Mouse (Mus musculus): ENCODE data around the gene Aifm1. TPM values are rescaled to one million over a fixed set of nuclear protein-coding genes. Genes with fewer than 3 reads are reported as not detected.
A peak's percentile ranks its signal among the peaks of the same experiment; 100 is the strongest.
"Not testable (repeated sequence)": the region's sequence is repeated elsewhere in the genome, so short reads cannot be mapped to it uniquely, and the experiment has no call there.

Gene Aifm1
- polyA plus RNA-seq, 1 experiment from 2014 or later = 102 TPM

DNA sequence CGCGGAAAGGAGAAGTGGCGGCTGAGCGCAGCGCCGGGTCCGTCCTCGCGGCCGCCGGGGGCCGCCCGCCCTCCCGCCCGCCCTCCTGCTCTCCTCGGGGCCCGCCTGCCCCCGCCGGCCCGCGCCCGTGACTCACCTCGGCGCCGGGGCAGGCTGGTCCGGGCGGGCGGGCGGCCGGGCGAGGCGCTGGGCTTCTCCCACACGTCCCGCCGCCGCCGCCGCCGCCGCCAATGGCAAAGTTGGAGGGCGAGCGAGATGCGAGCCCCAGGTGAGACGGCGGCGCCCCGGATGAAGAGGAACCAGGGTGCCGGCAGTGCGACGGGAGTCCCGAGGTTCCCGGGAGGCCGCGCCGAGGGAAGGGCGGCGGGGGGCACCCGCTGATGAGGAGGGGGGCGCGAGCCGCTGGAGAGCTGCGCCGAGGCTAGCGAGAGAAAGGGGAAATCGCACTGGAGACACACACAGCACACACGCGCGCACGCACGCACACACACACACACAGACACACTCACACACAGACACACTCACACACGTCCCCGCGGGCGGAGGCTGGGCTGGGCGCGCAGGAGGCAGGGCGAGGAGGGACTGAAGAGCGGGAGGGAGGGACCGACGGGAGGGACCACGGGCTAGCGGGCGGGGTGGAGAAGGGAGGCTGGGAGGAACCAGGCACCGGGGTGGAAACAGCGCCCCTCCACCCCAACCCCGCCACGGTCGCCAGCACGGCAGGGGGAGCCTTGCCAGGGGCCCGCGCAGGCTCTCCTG is 59.4 kb downstream of the Aifm1 start:
- WGBS = 16% methylated on average over 42 of the region's 91 CpGs
- H3K27me3 ChIP-seq (replicated peaks) = no peaks in the 10 kb centered on the region
- ATAC-seq = peak; percentile 93
- no peaks in the 10 kb centered on the region for H3K36me3 ChIP-seq
- 0 out of 2 replicates have a peak, but pooled peaks cover 7% of the 10 kb centered on the region for H3K4me1 ChIP-seq (replicated peaks)
- peak overlapping the region; percentile 72 for H3K9ac ChIP-seq
- H3K27ac ChIP-seq = peak overlapping the region; percentile 79
- no peaks in the 10 kb centered on the region for H3K9me3 ChIP-seq
- peak overlapping the region; percentile 57 for H3K4me3 ChIP-seq (replicated peaks)
- peak overlapping the region; percentile 62 for H3K4me2 ChIP-seq (replicated peaks)

DNA sequence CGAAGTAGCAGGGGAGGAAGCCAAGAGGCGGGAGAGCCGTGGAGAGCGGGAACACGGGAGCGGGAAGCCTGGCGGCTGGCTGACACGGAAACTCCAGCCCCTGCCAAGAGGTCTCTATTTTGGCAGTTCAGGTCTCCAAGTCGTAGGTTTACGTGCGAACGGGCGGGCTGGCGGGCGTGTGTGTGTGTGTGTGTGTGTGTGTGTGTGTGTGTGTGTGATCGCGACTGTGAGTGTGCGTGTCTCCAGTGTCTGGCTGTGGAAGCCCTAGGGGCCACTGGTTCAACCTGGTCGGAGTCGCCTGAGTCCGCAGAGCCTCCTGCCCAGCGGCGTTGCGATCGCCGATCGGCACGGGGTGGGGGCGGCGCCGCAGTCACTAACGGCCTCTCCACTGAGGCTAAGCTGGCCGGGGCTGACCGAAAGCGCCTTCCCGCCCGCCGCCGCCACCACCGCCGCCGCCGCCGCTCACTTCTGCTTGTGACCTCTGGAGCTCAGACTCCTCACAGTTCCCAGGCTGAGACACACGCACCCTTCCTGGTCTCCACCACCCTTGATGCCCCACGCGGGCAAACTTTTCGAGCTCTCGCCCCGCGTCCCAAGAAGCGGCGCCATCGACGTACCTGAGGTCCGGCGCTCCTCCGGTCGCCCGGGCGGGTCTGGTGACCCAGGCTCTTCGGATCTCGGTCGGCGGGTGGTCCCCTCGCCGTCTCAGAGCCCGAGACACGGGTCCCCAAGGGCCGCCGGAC is 60.3 kb downstream of the Aifm1 start:
- Histone ChIP-seq H3K9me3 (no peaks in the 10 kb centered on the region), H3K4me3 (replicated peaks) (peak overlapping the region; percentile 57), H3K4me2 (replicated peaks) (peak overlapping the region; percentile 62), H3K27ac (peak overlapping the region; percentile 79), H3K4me1 (replicated peaks) (0 out of 2 replicates have a peak, but pooled peaks cover 7% of the 10 kb centered on the region), H3K36me3 (no peaks in the 10 kb centered on the region), H3K27me3 (replicated peaks) (no peaks in the 10 kb centered on the region), H3K9ac (peak overlapping the region; percentile 72)
- 23% methylated on average over 70 of the region's 71 CpGs for WGBS
- ATAC-seq = peak; percentile 14; the same call in 1 of the 2 replicates

GRCm38 (mm10) chrX:48452231-48452890 is 61.0 kb downstream of the Aifm1 start:
- 27% methylated on average over 9 of the region's 9 CpGs for WGBS
- peak; percentile 35 for ATAC-seq

DNA sequence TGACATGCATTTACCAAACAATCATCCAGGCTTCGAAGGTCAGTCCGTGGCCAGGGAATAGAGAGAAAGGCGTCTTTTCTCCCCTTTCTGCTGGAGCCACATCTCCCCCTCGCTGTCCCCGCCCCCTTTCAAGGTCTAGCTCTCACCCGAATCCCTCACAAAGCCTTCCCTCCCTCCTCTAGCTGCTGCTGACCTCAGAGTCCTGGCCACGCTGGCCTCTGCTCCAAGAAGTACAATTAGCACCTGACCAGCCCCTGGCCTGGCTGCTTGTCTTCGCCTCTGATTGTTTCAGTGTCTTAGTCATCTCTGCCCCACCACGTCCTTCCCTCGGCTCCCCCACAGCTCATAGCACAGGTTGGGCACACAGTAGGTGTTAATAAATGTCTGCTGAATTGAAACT is 63.7 kb downstream of the Aifm1 start:
- H3K9ac ChIP-seq = no peak overlapping the region
- 0 out of 2 replicates have a peak overlapping the region, but pooled peaks have one; percentile 17 for H3K4me2 ChIP-seq (replicated peaks)
- 0 out of 2 replicates have a peak, but pooled peaks cover 3% of the 10 kb centered on the region for H3K4me1 ChIP-seq (replicated peaks)
- no peaks in the 10 kb centered on the region for H3K27me3 ChIP-seq (replicated peaks)
- H3K36me3 ChIP-seq = no peaks in the 10 kb centered on the region
- 42% methylated on average over 10 of the region's 10 CpGs for WGBS
- no peak overlapping the region for H3K27ac ChIP-seq
- no peak for ATAC-seq
- no peak overlapping the region for H3K4me3 ChIP-seq (replicated peaks)
- H3K9me3 ChIP-seq = no peaks in the 10 kb centered on the region

More at GRCm38 (mm10) chrX:48452231-48452890, 61.0 kb downstream of the Aifm1 start:
- Histone ChIP-seq H3K9me3 (no peaks in the 10 kb centered on the region), H3K4me2 (replicated peaks) (peak overlapping the region; percentile 62), H3K27ac (peak overlapping the region; percentile 79), H3K4me1 (replicated peaks) (0 out of 2 replicates have a peak, but pooled peaks cover 7% of the 10 kb centered on the region), H3K36me3 (no peaks in the 10 kb centered on the region), H3K27me3 (replicated peaks) (no peaks in the 10 kb centered on the region), H3K4me3 (replicated peaks) (peak overlapping the region; percentile 57), H3K9ac (peak overlapping the region; percentile 72)

GRCm38 (mm10) chrX:48444677-48445076 is 68.7 kb downstream of the Aifm1 start:
- no peaks in the 10 kb centered on the region for H3K4me1 ChIP-seq (replicated peaks)
- H3K9ac ChIP-seq = no peak overlapping the region
- no peak overlapping the region for H3K4me3 ChIP-seq (replicated peaks)
- ATAC-seq = no peak
- no peaks in the 10 kb centered on the region for H3K27me3 ChIP-seq (replicated peaks)
- WGBS = 65% methylated on average over 4 of the region's 4 CpGs
- H3K27ac ChIP-seq = no peak overlapping the region
- no peak overlapping the region for H3K4me2 ChIP-seq (replicated peaks)
- no peaks in the 10 kb centered on the region for H3K9me3 ChIP-seq
- H3K36me3 ChIP-seq = no peaks in the 10 kb centered on the region

DNA sequence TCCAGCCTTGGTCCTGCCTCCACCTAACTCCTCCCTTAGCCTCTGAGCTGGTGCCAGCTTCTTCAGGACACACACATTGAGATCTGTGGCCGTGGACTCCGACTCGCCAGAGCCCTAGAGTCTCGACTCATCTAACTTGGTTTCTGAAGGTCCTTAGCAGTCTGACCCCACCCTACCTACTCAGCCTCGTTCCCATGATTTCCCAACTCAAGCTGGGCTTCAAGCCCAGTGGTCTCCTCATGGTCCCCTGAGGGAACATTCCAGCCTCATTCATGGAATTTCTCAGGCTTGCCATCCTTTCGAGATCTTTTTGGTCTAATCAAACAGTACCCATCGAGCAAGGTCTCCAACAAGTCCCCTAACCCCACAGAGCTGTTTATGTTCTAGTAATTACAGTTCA is 71.4 kb downstream of the Aifm1 start:
- Histone ChIP-seq H3K36me3 (no peaks in the 10 kb centered on the region), H3K4me1 (replicated peaks) (peaks cover 8% of the 10 kb centered on the region), H3K4me2 (replicated peaks) (no peak overlapping the region), H3K27me3 (replicated peaks) (no peaks in the 10 kb centered on the region), H3K4me3 (replicated peaks) (no peak overlapping the region), H3K27ac (no peak overlapping the region), H3K9ac (no peak overlapping the region), H3K9me3 (no peaks in the 10 kb centered on the region)
- whole genome bisulfite sequencing = 69% methylated on average over 7 of the region's 7 CpGs
- ATAC-seq = no peak

GRCm38 (mm10) chrX:48441548-48441947 is 71.8 kb downstream of the Aifm1 start:
- no peaks in the 10 kb centered on the region for H3K9me3 ChIP-seq
- no peak overlapping the region for H3K4me2 ChIP-seq (replicated peaks)
- H3K4me1 ChIP-seq (replicated peaks) = peaks cover 8% of the 10 kb centered on the region
- 88% methylated on average over 6 of the region's 6 CpGs for WGBS
- no peak overlapping the region for H3K4me3 ChIP-seq (replicated peaks)
- no peak for ATAC-seq
- no peaks in the 10 kb centered on the region for H3K27me3 ChIP-seq (replicated peaks)
- H3K36me3 ChIP-seq = no peaks in the 10 kb centered on the region
- no peak overlapping the region for H3K9ac ChIP-seq
- H3K27ac ChIP-seq = no peak overlapping the region

DNA sequence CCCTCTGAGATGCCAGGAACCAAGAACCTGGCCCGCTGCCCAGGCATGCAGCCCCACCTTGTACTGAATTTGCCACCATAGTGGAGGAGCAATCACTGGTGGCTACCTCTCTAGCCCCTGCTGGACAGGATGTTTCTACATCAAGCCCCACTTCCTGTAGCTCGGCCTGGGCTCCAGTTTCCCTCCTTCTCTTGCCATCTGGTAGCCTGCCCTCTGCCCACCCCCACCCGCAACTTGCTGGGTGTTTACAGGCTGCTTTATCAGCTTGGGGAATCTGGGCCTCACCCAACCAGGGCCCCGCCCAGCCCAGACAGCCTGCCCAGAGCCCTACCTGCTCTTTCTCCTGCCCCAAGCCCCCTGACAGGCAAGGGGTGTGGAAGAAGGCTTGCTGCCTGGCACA is 74.3 kb downstream of the Aifm1 start:
- peak; percentile 76 for ATAC-seq
- Histone ChIP-seq H3K9ac (no peak overlapping the region), H3K4me1 (replicated peaks) (peaks cover 16% of the 10 kb centered on the region), H3K4me3 (replicated peaks) (no peak overlapping the region), H3K9me3 (no peaks in the 10 kb centered on the region), H3K27ac (no peak overlapping the region), H3K4me2 (replicated peaks) (no peak overlapping the region), H3K27me3 (replicated peaks) (no peaks in the 10 kb centered on the region), H3K36me3 (no peaks in the 10 kb centered on the region)
- WGBS = 35% methylated on average over 4 of the region's 4 CpGs

- not testable (repeated sequence) for H3K27ac ChIP-seq; ATAC-seq; H3K27me3 ChIP-seq (replicated peaks); H3K4me3 ChIP-seq (replicated peaks); H3K4me2 ChIP-seq (replicated peaks); H3K36me3 ChIP-seq; H3K9ac ChIP-seq; H3K9me3 ChIP-seq
- H3K4me1 ChIP-seq (replicated peaks) = peaks cover 26% of the 10 kb centered on the region
- 82% methylated on average over 6 of the region's 7 CpGs for WGBS
Measured at GRCm38 (mm10) chrX:48436082-48436481, 77.3 kb downstream of the Aifm1 start.

- H3K27ac ChIP-seq = no peak overlapping the region
- H3K9ac ChIP-seq = no peak overlapping the region
- 65% methylated on average over 9 of the region's 9 CpGs for WGBS
- H3K9me3 ChIP-seq = no peaks in the 10 kb centered on the region
- no peaks in the 10 kb centered on the region for H3K36me3 ChIP-seq
- H3K4me3 ChIP-seq (replicated peaks) = no peak overlapping the region
- peaks cover 26% of the 10 kb centered on the region for H3K4me1 ChIP-seq (replicated peaks)
- no peak overlapping the region for H3K4me2 ChIP-seq (replicated peaks)
- H3K27me3 ChIP-seq (replicated peaks) = no peaks in the 10 kb centered on the region
- no peak for ATAC-seq
Measured at GRCm38 (mm10) chrX:48435477-48435900, 77.9 kb downstream of the Aifm1 start.

DNA sequence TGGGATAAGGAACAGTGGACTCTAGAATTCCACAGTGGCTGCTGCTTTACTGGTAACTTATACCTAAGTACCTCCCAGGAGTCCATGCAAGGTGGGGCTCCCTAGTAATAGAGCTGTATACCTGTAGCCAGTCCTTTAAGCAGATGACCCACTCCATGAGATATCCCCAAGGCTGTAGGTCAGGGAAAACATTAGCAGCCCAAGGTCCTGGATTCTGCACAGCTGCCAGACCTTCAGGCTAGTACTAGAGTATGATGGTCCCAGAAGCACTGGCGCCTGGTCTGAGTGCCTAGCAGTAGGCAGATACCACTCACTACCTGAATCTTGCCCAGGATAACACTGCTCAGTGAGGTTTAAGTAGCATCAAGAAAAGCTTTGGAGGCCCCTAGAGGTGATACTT is 79.1 kb downstream of the Aifm1 start:
- ATAC-seq = 0 out of 2 replicates have a peak, but pooled peaks have one; percentile 18
- Histone ChIP-seq H3K9me3 (no peaks in the 10 kb centered on the region), H3K36me3 (no peaks in the 10 kb centered on the region), H3K9ac (no peak overlapping the region), H3K27me3 (replicated peaks) (no peaks in the 10 kb centered on the region), H3K4me3 (replicated peaks) (no peak overlapping the region), H3K4me1 (replicated peaks) (peaks cover 24% of the 10 kb centered on the region), H3K27ac (no peak overlapping the region), H3K4me2 (replicated peaks) (no peak overlapping the region)
- WGBS = 71% methylated on average over 1 of the region's 1 CpGs

- WGBS = 35% methylated on average over 6 of the region's 6 CpGs
- Histone ChIP-seq H3K4me3 (replicated peaks) (no peak overlapping the region), H3K27ac (peak overlapping the region; percentile 17; the same call in 1 of the 2 replicates)
Measured at GRCm38 (mm10) chrX:48433527-48433899, 79.8 kb downstream of the Aifm1 start.

More at GRCm38 (mm10) chrX:48433527-48433899, 79.8 kb downstream of the Aifm1 start:
- no peaks in the 10 kb centered on the region for H3K36me3 ChIP-seq
- 0 out of 2 replicates have a peak, but pooled peaks cover 20% of the 10 kb centered on the region for H3K4me1 ChIP-seq (replicated peaks)
- H3K9ac ChIP-seq = no peak overlapping the region
- ATAC-seq = peak; percentile 60
- H3K4me2 ChIP-seq (replicated peaks) = peak overlapping the region; percentile 24; the same call in 1 of the 2 replicates
- H3K9me3 ChIP-seq = no peaks in the 10 kb centered on the region
- H3K27me3 ChIP-seq (replicated peaks) = no peaks in the 10 kb centered on the region

All from intestine, embryonic 15.5 days (tissue).